Mouse (Mus musculus) layer of hippocampus, adult 8-10 months (tissue): ENCODE data around the gene Gpr108. TPM values are rescaled to one million over a fixed set of nuclear protein-coding genes. Genes with fewer than 3 reads are reported as not detected.
"Not testable (repeated sequence)": the region's sequence is repeated elsewhere in the genome, so short reads cannot be mapped to it uniquely, and the experiment has no call there.

Experiments used
- DNase-seq, 2 experiments: peaks; one replicate each; pipeline ENCODE4 v3.0.0; 2022; ENCODE audit warnings: low spot score in 2 of 2
- total RNA-seq, 4 experiments: library from RNA; stranded (reverse); gene quantifications; 2 replicates each; pipeline ENCODE4 v1.2.4; 2022

Gene Gpr108
- total RNA-seq: 10 to 100 TPM; 25.7 to 28.6 (median 28.3) TPM

DNA sequence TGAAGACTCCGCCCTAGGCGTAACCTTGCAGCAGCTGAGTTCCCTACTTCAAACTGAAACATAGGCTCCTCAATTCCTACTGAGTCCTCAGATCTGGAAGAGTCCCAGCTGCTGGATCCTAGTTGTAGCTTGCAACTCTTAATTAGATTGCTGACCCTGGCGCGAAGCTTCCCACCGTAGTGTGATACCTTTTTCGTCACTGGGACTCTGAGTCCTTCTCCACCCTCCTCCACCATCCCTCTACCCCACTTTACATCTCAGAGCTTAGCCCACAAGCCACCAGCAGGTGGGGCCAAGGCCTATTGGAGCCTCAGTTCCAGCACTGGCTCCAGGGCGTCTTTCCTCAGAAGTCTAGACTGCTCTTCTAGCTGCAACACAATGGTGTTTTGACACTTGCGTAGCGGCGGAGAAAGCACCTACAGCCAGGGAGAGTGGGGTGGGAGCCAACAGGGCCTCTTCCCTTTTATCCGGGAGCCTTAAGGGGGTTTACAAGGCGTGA is at the start of gene Gpr108:
Gene Gpr108 (minus strand): TSS at position 246 of the 499 bp plus-strand sequence.
- DNase-seq: peak; percentile 85

- no peak for DNase-seq
These were observed 48.8 kb upstream of the Gpr108 start for GRCm38 (mm10) chr17:57297040-57297439.

GRCm38 (mm10) chr17:57295935-57296334 is 47.7 kb upstream of the Gpr108 start:
- DNase-seq: no peak

GRCm38 (mm10) chr17:57292968-57293367 is 44.7 kb upstream of the Gpr108 start:
- DNase-seq: no peak

GRCm38 (mm10) chr17:57292302-57292701 is 44.1 kb upstream of the Gpr108 start:
- no peak for DNase-seq

- DNase-seq: no peak
These were observed 42.4 kb upstream of the Gpr108 start for GRCm38 (mm10) chr17:57290671-57291055.

DNA sequence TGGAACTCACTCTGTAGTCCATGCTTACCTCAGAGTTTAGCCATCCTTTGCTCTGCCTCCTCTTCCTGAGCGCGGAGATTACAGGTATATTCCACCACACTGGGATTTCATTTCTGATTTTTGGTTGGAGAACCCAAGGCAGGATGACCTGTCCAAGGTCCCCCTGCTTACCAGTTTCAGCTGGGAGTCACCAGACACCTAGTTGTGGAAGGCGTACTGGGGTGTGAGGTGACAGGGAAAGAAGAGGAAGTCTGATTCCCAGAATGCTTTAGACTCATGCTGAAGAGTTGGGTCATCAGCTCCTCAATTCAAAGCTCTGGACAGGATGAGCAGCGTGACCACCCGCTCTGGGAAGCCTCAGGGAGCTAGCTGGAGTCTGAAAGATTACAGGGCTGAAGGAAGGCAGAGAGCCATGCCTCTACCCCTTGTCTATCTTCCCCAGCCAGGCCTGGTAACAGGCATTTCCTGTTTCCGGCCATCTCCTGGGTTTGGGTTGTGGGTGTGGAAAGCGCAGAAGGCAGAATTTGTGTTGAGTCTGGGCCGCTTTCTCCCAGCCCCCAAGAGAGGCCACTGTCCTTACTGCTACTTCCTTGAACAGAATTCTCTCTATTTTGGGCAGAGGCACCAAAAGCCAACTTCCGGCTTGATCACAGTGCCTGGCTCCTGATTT is 41.9 kb upstream of the Gpr108 start:
- no peak for DNase-seq

DNA sequence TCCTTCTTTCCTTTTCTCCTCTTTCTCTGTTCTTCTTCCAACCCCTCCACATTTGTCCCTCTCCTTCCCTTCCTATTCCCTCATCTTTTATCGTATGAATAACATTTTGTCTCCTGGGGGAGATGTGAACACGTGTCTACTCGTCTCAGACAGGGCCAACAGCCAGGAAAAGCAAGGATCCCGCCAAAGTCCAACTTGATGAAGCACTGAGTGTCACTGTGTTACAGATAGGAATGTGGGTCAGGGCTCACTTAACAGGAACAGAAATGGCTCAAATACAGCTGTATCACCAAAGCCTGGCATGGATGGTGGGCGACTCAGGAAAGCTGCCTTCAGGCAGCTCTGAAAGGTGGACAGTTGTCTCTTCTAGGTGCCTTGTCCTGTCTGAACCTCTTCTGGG is 41.0 kb upstream of the Gpr108 start:
- DNase-seq: no peak

- DNase-seq: no peak
These were observed 38.6 kb upstream of the Gpr108 start for GRCm38 (mm10) chr17:57286718-57287355.

- DNase-seq: no peak
These were observed 36.8 kb upstream of the Gpr108 start for GRCm38 (mm10) chr17:57285077-57285476.

DNA sequence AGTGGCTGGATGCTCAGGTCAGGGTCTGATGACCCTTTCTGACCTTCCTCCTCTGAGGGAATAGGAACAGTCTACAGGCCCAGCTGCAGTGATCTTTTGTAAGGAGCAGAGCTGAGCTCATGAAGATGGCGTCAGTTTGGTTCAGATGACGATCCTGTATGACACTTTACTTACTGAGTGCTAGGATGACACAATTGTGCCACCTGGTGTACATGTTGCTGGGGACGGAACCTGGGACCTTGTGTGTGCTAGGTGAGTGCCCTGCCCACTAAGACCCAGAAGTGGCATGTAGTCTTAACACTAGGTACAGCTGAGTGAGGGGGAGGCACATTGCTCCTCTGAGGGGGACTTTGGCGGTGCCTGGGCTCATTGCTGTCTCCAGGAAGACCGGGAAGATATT is 35.7 kb upstream of the Gpr108 start:
- DNase-seq: no peak

GRCm38 (mm10) chr17:57280411-57280810 is 32.2 kb upstream of the Gpr108 start:
- no peak for DNase-seq

GRCm38 (mm10) chr17:57279591-57280224 is 31.5 kb upstream of the Gpr108 start:
- no peak for DNase-seq

- DNase-seq: no peak
These were observed 30.8 kb upstream of the Gpr108 start, which contains the start of gene Vav1 for GRCm38 (mm10) chr17:57278943-57279590. Vav1 (plus strand) TSS chr17:57279100.

- no peak for DNase-seq
These were observed 30.3 kb upstream of the Gpr108 start for GRCm38 (mm10) chr17:57278537-57278936.

GRCm38 (mm10) chr17:57277598-57278261 is 29.5 kb upstream of the Gpr108 start:
- DNase-seq: not testable (repeated sequence)

GRCm38 (mm10) chr17:57276634-57277121 is 28.4 kb upstream of the Gpr108 start:
- peak; percentile 65 to 79 for DNase-seq

DNA sequence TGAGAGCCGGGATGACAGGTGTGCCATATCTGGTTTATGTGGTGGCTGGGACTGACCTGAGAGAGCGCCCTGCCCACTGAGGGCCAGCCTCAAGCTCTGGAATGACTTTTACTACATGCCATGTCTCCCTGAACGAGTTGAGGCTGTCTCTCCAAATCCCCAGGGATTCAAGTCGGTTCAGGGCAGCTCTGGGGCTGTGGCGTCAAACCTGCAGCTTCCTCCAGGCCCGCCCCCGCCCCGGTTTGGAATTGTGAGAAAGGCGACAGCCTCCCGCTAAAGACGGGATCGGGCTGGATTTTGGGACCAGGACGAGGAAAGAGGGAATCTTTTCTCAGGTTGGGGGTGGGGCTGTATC is 27.7 kb upstream of the Gpr108 start:
- DNase-seq: no peak

- DNase-seq: peak; percentile 49 to 51
These were observed 27.1 kb upstream of the Gpr108 start for GRCm38 (mm10) chr17:57275111-57275996.

- no peak for DNase-seq
These were observed 26.4 kb upstream of the Gpr108 start for GRCm38 (mm10) chr17:57274686-57275085.
